Mouse (Mus musculus) MEL (cell line): ENCODE measurements at regions not wholly inside any gene's neighbourhood (a gene's known extent, or its start where the extent isn't known, plus 50 kb on each side); places are given as distances from the start of the nearest gene placed in this dataset.

Experiments
- DNase-seq: peaks from one replicate; pipeline ENCODE4 v3.0.0; 2011; ENCODE audit warnings: low read depth, low spot score
- H3K27ac ChIP-seq: 2 replicates; pipeline ENCODE4 v1.5.1; 2012; ENCODE audit warnings: low read depth, mild to moderate bottlenecking, control low read depth, low read length, moderate library complexity; ENCODE audit not compliant: control insufficient read depth
- H3K27me3 ChIP-seq, 2 experiments: fragments of 150-350 bp in 1 of 2; sonication (generic) in 1 of 2; 2 replicates each; pipeline ENCODE4 v1.6.1; 2012; ENCODE audit warnings: low read length in 2 of 2, mild to moderate bottlenecking in 2 of 2, improper control_type of control experiment in 1 of 2, moderate library complexity in 1 of 2; ENCODE audit not compliant: insufficient read depth in 2 of 2, control insufficient read depth in 1 of 2
- H3K36me3 ChIP-seq, 2 experiments: 2 replicates each; pipeline ENCODE4 v1.6.1; 2012 to 2014; ENCODE audit warnings: low read length in 2 of 2, improper control_type of control experiment in 1 of 2, inconsistent platforms in 1 of 2, mild to moderate bottlenecking in 1 of 2; ENCODE audit not compliant: insufficient read depth in 2 of 2, control insufficient read depth in 1 of 2
- H3K4me1 ChIP-seq, 2 experiments: fragments of 150-350 bp in 1 of 2; sonication (generic) in 1 of 2; 2 replicates each; pipeline ENCODE4 v1.6.1; 2012; ENCODE audit warnings: low read length in 2 of 2, improper control_type of control experiment in 1 of 2, mild to moderate bottlenecking in 1 of 2; ENCODE audit not compliant: insufficient read depth in 2 of 2, control insufficient read depth in 1 of 2
- H3K4me3 ChIP-seq, 2 experiments: fragments of 150-350 bp in 1 of 2; sonication (generic) in 1 of 2; 2 replicates each; pipeline ENCODE4 v1.5.1; 2012; ENCODE audit warnings: low read depth in 2 of 2, low read length in 2 of 2, mild to moderate bottlenecking in 2 of 2, moderate library complexity in 2 of 2, control low read depth in 1 of 2, improper control_type of control experiment in 1 of 2; ENCODE audit not compliant: control insufficient read depth in 1 of 2, insufficient read depth in 1 of 2
- H3K79me2 ChIP-seq: 2 replicates; pipeline ENCODE4 v1.6.1; 2012; ENCODE audit warnings: mild to moderate bottlenecking, low read length, moderate library complexity; ENCODE audit not compliant: control insufficient read depth, poor library complexity, insufficient read depth
- H3K9ac ChIP-seq: 2 replicates; pipeline ENCODE4 v1.6.1; 2012; ENCODE audit warnings: low read depth, mild to moderate bottlenecking, control low read depth, low read length, moderate library complexity; ENCODE audit not compliant: control insufficient read depth, poor library complexity, severe bottlenecking
- H3K9me3 ChIP-seq: fragments of 150-350 bp; sonication (generic); replicated peaks from 2 replicates; pipeline ENCODE4 v1.6.1; 2012; ENCODE audit warnings: mild to moderate bottlenecking, low read length, improper control_type of control experiment, moderate library complexity; ENCODE audit not compliant: insufficient read depth
- CHD1 ChIP-seq: IDR thresholded peaks from 2 replicates; pipeline ENCODE4 v1.6.1; 2012; ENCODE audit warnings: low read depth, mild to moderate bottlenecking, inconsistent platforms, low read length, improper control_type of control experiment
- EP300 ChIP-seq, 2 experiments: IDR thresholded peaks; 2 replicates each; pipeline ENCODE4 v1.6.1; 2011; ENCODE audit warnings: improper control_type of control experiment in 2 of 2, low read length in 2 of 2, low read depth in 1 of 2, mild to moderate bottlenecking in 1 of 2
- GATA1 ChIP-seq: IDR thresholded peaks from 2 replicates; pipeline ENCODE4 v1.6.1; 2011; ENCODE audit warnings: low read depth, low read length, improper control_type of control experiment
- HCFC1 ChIP-seq: IDR thresholded peaks from 2 replicates; pipeline ENCODE4 v1.6.1; 2012; ENCODE audit warnings: low read depth, mild to moderate bottlenecking, inconsistent platforms, low read length, improper control_type of control experiment, moderate library complexity
- MAX ChIP-seq: IDR thresholded peaks from 2 replicates; pipeline ENCODE4 v1.6.1; 2011; ENCODE audit warnings: low read length, improper control_type of control experiment
- MAZ ChIP-seq: IDR thresholded peaks from 2 replicates; pipeline ENCODE4 v1.6.1; 2012; ENCODE audit warnings: low read depth, mild to moderate bottlenecking, inconsistent platforms, low read length, improper control_type of control experiment
- MEF2A ChIP-seq: IDR thresholded peaks from 2 replicates; pipeline ENCODE4 v1.6.1; 2014; ENCODE audit warnings: low read depth, mild to moderate bottlenecking, inconsistent platforms, low read length, improper control_type of control experiment; ENCODE audit not compliant: poor library complexity, insufficient replicate concordance, severe bottlenecking; ENCODE audit errors: extremely low read depth
- MYC ChIP-seq: IDR thresholded peaks from 2 replicates; pipeline ENCODE4 v1.6.1; 2011; ENCODE audit warnings: low read depth, mild to moderate bottlenecking, low read length, improper control_type of control experiment, moderate library complexity
- NELFE ChIP-seq: IDR thresholded peaks from 2 replicates; pipeline ENCODE4 v1.6.1; 2011; ENCODE audit warnings: low read depth, low read length, improper control_type of control experiment
- NRF1 ChIP-seq: IDR thresholded peaks from 2 replicates; pipeline ENCODE4 v1.6.1; 2014; ENCODE audit warnings: low read depth, mild to moderate bottlenecking, inconsistent platforms, low read length, improper control_type of control experiment, moderate library complexity; ENCODE audit not compliant: poor library complexity, insufficient read depth, severe bottlenecking
- RAD21 ChIP-seq: IDR thresholded peaks from 2 replicates; pipeline ENCODE4 v1.6.1; 2011; ENCODE audit warnings: mild to moderate bottlenecking, low read depth, low read length, improper control_type of control experiment
- SMC3 ChIP-seq: IDR thresholded peaks from 2 replicates; pipeline ENCODE4 v1.6.1; 2011; ENCODE audit warnings: low read depth, low read length, improper control_type of control experiment
- TBP ChIP-seq: IDR thresholded peaks from 2 replicates; pipeline ENCODE4 v1.8.0; 2011; ENCODE audit warnings: low read depth, low read length, improper control_type of control experiment
- USF1 ChIP-seq: IDR thresholded peaks from 2 replicates; pipeline ENCODE4 v1.6.1; 2014; ENCODE audit warnings: low read depth, mild to moderate bottlenecking, inconsistent platforms, low read length, improper control_type of control experiment, moderate library complexity
- USF2 ChIP-seq, 2 experiments: IDR thresholded peaks; 2 replicates each; pipeline ENCODE4 v1.6.1; 2011 to 2012; ENCODE audit warnings: improper control_type of control experiment in 2 of 2, low read length in 2 of 2, borderline replicate concordance in 1 of 2, inconsistent platforms in 1 of 2, low read depth in 1 of 2, mild to moderate bottlenecking in 1 of 2; ENCODE audit not compliant: insufficient read depth in 1 of 2
- ZC3H11A ChIP-seq: IDR thresholded peaks from 2 replicates; pipeline ENCODE4 v1.6.1; 2012; ENCODE audit warnings: low read depth, mild to moderate bottlenecking, inconsistent platforms, low read length, improper control_type of control experiment
- ZKSCAN1 ChIP-seq: IDR thresholded peaks from 2 replicates; pipeline ENCODE4 v1.6.1; 2012; ENCODE audit warnings: low read depth, mild to moderate bottlenecking, inconsistent platforms, low read length, improper control_type of control experiment, moderate library complexity
- ZNF384 ChIP-seq: IDR thresholded peaks from 2 replicates; pipeline ENCODE4 v1.6.1; 2012; ENCODE audit warnings: low read depth, mild to moderate bottlenecking, inconsistent platforms, low read length, improper control_type of control experiment

GRCm38 (mm10) chr3:133901931-133902330 is 334.4 kb upstream of the Cxxc4 start:
- no peak for DNase-seq
- no peaks in the 10 kb centered on the region for H3K9me3 ChIP-seq
- H3K4me1 ChIP-seq = no peaks in the 10 kb centered on the region
- H3K27ac ChIP-seq = no peak overlapping the region
- TF ChIP-seq MAZ = no peak
- TF ChIP-seq, all 39 proteins: peak for 0
- Histone ChIP-seq H3K79me2 (no peaks in the 10 kb centered on the region), H3K4me3 (no peak overlapping the region), H3K27me3 (no peaks in the 10 kb centered on the region), H3K36me3 (no peaks in the 10 kb centered on the region), H3K9ac (no peak overlapping the region)

DNA sequence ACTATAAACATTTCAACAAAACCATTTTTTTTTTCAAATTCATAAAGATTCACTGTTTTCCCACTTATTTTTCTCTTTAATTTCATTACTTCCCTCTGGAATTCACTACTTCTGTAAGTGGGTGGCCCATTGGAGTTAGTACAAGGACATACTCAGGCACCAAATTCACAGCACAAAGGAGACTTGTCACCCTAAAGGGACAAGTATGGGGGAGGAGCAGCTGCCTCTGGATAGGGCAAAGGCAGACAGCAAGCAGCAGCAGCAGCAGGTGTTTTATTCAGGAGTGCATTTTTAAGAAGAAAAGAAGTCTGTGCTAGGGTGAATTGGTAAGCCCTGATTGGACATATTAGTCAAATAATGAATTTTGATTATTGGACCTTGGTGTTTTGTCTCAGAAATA is 314.1 kb upstream of the Cxxc4 start:
- Histone ChIP-seq H3K9me3 (no peaks in the 10 kb centered on the region), H3K4me1 (no peaks in the 10 kb centered on the region), H3K79me2 (no peaks in the 10 kb centered on the region), H3K27me3 (no peaks in the 10 kb centered on the region; a peak in 1 of 4 replicates), H3K4me3 (no peak overlapping the region), H3K9ac (no peak overlapping the region)
- no peak for TF ChIP-seq ZKSCAN1
- TF ChIP-seq, all 39 proteins: peak for 0
- Histone ChIP-seq H3K36me3 (no peaks in the 10 kb centered on the region), H3K27ac (no peak overlapping the region)
- DNase-seq = no peak

- no peak overlapping the region for H3K9ac ChIP-seq
- H3K4me3 ChIP-seq = no peak overlapping the region
- TF ChIP-seq RAD21 = no peak
- no peak for TF ChIP-seq NRF1
- TF ChIP-seq EP300 (IDR thresholded peaks at IDR 0.05; ENCODE audit: low read depth in 1 of 2, low read length in 2 of 2) = no peak
- no peak for TF ChIP-seq HCFC1
- no peak for TF ChIP-seq MYC
- no peak for TF ChIP-seq ZC3H11A
- TF ChIP-seq USF2 (IDR thresholded peaks at IDR 0.05; ENCODE audit: borderline replicate concordance in 1 of 2, insufficient read depth in 1 of 2, low read depth in 1 of 2, low read length in 2 of 2) = no peak
- H3K36me3 ChIP-seq = no peaks in the 10 kb centered on the region
- DNase-seq = no peak
- H3K9me3 ChIP-seq = no peaks in the 10 kb centered on the region
- H3K27ac ChIP-seq = no peak overlapping the region
- H3K4me1 ChIP-seq = no peaks in the 10 kb centered on the region
- H3K27me3 ChIP-seq = no peaks in the 10 kb centered on the region
- no peaks in the 10 kb centered on the region for H3K79me2 ChIP-seq
Measured at GRCm38 (mm10) chr3:133965322-133965721, 271.0 kb upstream of the Cxxc4 start.

GRCm38 (mm10) chr3:133968176-133968575 is 268.1 kb upstream of the Cxxc4 start:
- DNase-seq = no peak
- Histone ChIP-seq H3K27me3 (no peaks in the 10 kb centered on the region), H3K9ac (no peak overlapping the region), H3K36me3 (no peaks in the 10 kb centered on the region), H3K79me2 (no peaks in the 10 kb centered on the region), H3K9me3 (no peaks in the 10 kb centered on the region), H3K27ac (no peak overlapping the region), H3K4me1 (no peaks in the 10 kb centered on the region), H3K4me3 (no peak overlapping the region)
- TF ChIP-seq USF1 (no peak), SMC3 (no peak), GATA1 (no peak), NELFE (no peak), TBP (no peak), MAX (no peak), ZC3H11A (no peak), MEF2A (no peak), CHD1 (no peak), ZNF384 (no peak)
